Mouse (Mus musculus): ENCODE results near the gene Agmo.

DNA sequence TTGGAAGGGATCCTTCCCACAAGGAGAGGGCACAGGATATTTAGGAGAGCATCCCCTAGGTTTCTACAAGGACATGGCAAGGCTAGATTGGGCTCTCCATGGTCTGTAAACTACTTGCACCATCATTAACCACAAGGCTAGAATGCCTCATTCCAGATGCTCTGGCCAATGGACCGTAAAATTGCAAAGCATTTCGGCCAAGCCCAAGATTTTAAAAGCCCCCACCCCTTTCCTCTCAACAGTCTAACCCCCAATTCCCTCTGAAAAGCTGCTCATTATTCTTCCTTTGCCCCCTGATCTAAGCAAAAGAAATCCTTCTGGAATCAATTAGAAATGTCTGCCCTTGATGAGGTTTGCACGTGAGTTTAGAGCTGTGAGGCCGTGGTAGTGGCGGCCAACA is 185.3 kb downstream of the Agmo start:
- TF ChIP-seq POLR2A (IDR thresholded peaks at IDR 0.05; ENCODE audit: borderline replicate concordance, low read depth, low read length): no peak
- no peak for TF ChIP-seq CTCF (IDR thresholded peaks at IDR 0.05; ENCODE audit: low read depth, low read length)

All from bone marrow macrophage, adult 2 months (primary cell).